Mouse (Mus musculus) hindbrain, embryonic 14.5 days (tissue): ENCODE measurements around the gene Edn3. TPM values are rescaled to one million over a fixed set of nuclear protein-coding genes. Genes with fewer than 3 reads are reported as not detected.

Source experiments
- ATAC-seq: fragments of 200-750 bp; cut with Nextera tagmentation; 2 replicates; pipeline ENCODE4 v1.8.0; 2017; ENCODE audit warnings: moderate number of reproducible peaks, mild to moderate bottlenecking, moderate TSS enrichment, moderate library complexity; ENCODE audit not compliant: low FRiP score
- DNase-seq: peaks from one replicate; pipeline ENCODE4 v3.0.0-alpha.2; 2015; ENCODE audit warnings: low spot score
- H3K27ac ChIP-seq: fragments of 300-500 bp; sonication (generic); 2 replicates; pipeline ENCODE4 v1.5.1; 2014; ENCODE audit warnings: mild to moderate bottlenecking, moderate library complexity
- H3K27me3 ChIP-seq: fragments of 300-500 bp; sonication (generic); 2 replicates; pipeline ENCODE4 v1.6.1; 2014; ENCODE audit warnings: mild to moderate bottlenecking, low read length, mixed read lengths; ENCODE audit not compliant: control insufficient read depth, insufficient read depth
- H3K36me3 ChIP-seq: fragments of 300-500 bp; sonication (generic); replicated peaks from 2 replicates; pipeline ENCODE4 v1.6.1; 2014; ENCODE audit not compliant: control insufficient read depth, insufficient read depth
- H3K4me1 ChIP-seq: fragments of 300-500 bp; sonication (generic); replicated peaks from 2 replicates; pipeline ENCODE4 v1.6.1; 2014; ENCODE audit warnings: antibody characterized with exemption, low read length, mixed read lengths; ENCODE audit not compliant: control insufficient read depth, insufficient read depth
- H3K4me2 ChIP-seq: fragments of 300-500 bp; sonication (generic); replicated peaks from 2 replicates; pipeline ENCODE4 v1.6.1; 2014; ENCODE audit warnings: mild to moderate bottlenecking, moderate library complexity
- H3K4me3 ChIP-seq: fragments of 300-500 bp; sonication (generic); replicated peaks from 2 replicates; pipeline ENCODE4 v1.5.1; 2014; ENCODE audit warnings: mild to moderate bottlenecking, low read length
- H3K9ac ChIP-seq: fragments of 300-500 bp; sonication (generic); 2 replicates; pipeline ENCODE4 v1.6.1; 2014
- H3K9me3 ChIP-seq: fragments of 300-500 bp; sonication (generic); 2 replicates; pipeline ENCODE4 v1.6.1; 2016; ENCODE audit warnings: low read length; ENCODE audit not compliant: control insufficient read depth
- WGBS: fragments of 180-500 bp; shearing (Covaris S2); extraction: QIAGEN DNeasy Blood & Tissue Kit; methylation state at CpG from one replicate; pipeline ENCODE4 v1.1.7; 2014; 5-methylcytosine and 5-hydroxymethylcytosine counted together
- polyA plus RNA-seq: library from polyadenylated mRNA; unstranded; fragments of >200 nt; fragmentation: Nextera tagmentation; extraction: Ambion mirVana; gene quantifications from 2 replicates; pipeline ENCODE4 v1.2.1, GENCODE M21; 2014

Gene Edn3
- polyA plus RNA-seq, 1 experiment from 2014 or later, result 7.9 TPM

DNA sequence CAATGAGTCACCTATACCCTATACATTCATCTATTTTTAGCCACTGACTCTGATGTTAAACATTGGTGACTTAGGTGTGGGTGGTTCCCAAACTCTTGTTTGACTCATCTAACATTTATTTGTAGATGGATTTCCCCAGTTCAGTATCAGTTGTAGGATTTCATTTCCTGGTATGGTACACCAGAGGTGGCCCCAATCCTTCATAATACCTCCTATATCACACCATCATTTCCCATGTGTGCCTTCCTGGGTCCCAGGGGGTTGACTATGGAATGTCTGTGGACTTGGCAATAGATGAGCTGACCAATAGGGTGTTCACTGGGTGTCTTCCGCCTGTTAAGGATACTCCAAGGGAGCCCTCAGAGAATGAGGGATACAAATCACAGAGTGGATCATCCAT, 7.2 kb upstream of the Edn3 start:
- H3K9me3 ChIP-seq, result no peaks in the 10 kb centered on the region
- no peak overlapping the region for H3K9ac ChIP-seq
- H3K4me3 ChIP-seq, result no peak overlapping the region
- WGBS, result 91% methylated on average over 1 of the region's 1 CpGs
- no peaks in the 10 kb centered on the region for H3K36me3 ChIP-seq
- H3K4me2 ChIP-seq, result no peak overlapping the region
- no peaks in the 10 kb centered on the region for H3K4me1 ChIP-seq
- no peaks in the 10 kb centered on the region for H3K27me3 ChIP-seq
- no peak for DNase-seq
- no peak overlapping the region for H3K27ac ChIP-seq
- ATAC-seq, result no peak

DNA sequence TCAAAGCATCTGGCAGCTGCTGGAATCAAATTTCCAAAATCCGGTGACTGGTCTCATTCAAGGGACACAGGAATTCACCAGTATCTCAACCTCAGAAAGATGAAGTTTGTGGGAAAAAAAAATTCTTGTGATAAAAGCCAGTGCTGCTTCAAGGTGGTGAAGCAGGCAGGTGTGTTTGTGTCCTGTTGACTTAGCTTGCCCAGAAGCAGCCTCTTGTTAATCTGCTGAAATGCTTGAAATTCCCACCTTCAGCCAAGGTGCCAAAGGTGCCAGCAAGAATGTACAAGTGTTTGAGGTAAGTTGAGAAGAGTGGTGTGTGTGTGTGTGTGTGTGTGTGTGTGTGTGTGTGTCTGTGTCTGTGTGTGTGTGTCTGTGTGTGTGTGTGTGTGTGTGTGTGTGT, 6.2 kb upstream of the Edn3 start:
- Histone ChIP-seq H3K9me3 (no peaks in the 10 kb centered on the region), H3K4me2 (no peak overlapping the region), H3K27me3 (no peaks in the 10 kb centered on the region), H3K9ac (no peak overlapping the region), H3K36me3 (no peaks in the 10 kb centered on the region), H3K4me3 (no peak overlapping the region), H3K27ac (no peak overlapping the region), H3K4me1 (no peaks in the 10 kb centered on the region)
- DNase-seq (no peak), ATAC-seq (no peak)
- WGBS, result 83% methylated on average over 1 of the region's 1 CpGs

DNA sequence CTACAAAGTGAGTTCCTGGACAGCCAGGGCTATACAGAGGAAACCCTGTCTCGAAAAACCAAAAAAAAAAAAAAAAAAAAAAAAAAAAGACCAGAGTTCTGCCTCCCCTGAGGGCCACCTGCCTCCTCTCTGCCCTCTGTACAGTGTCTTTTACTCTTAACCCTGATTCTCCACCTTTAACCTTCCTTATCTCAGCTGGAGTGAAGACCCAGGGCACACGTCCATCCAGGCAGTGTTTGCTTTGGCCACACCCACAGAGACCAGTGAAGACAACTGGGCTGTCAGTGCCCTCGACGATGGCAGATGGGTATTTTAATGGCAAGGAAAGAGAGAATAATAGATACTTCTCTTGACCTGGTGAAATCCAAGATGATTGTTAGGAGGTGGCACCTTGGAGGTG, 1.2 kb upstream of the Edn3 start:
- Histone ChIP-seq H3K36me3 (no peaks in the 10 kb centered on the region), H3K4me2 (no peak overlapping the region), H3K27me3 (peaks cover 14% of the 10 kb centered on the region; the same call in 1 of the 2 replicates), H3K27ac (no peak overlapping the region), H3K4me3 (no peak overlapping the region), H3K9me3 (no peaks in the 10 kb centered on the region), H3K9ac (no peak overlapping the region), H3K4me1 (peaks cover 7% of the 10 kb centered on the region; the same call in 1 of the 2 replicates)
- ATAC-seq (no peak), DNase-seq (no peak)
- WGBS, result 78% methylated on average over 4 of the region's 4 CpGs

DNA sequence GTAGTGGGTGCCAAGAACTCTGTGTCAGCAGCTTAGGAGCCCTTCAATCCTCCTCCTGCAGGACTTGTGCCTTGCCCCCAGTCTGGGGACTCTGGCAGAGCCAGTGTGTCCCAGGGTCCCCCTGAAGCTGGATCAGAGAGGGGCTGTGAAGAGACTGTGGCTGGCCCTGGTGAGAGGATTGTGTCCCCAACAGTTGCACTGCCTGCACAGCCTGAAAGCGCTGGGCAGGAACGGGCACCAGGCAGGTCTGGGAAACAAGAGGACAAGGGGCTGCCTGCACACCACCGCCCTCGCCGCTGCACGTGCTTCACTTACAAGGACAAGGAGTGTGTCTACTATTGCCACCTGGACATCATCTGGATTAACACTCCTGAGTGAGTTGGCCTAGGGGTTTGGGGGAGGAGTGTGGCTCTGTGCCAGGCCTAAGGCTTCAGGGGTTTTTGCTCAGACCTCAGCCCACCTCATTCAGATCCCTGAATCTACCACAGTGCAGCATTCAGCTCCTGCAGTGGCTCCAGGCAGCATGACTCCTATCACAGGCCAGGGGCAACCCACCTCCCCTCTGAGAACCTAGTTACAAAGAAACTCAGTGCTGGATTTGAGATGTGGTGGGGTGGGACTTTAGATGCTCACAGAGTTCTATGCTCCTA, 1.2 kb downstream of the Edn3 start:
- Histone ChIP-seq H3K9ac (no peak overlapping the region), H3K36me3 (no peaks in the 10 kb centered on the region), H3K27ac (no peak overlapping the region), H3K4me1 (peaks cover 7% of the 10 kb centered on the region; the same call in 1 of the 2 replicates), H3K27me3 (peaks cover 14% of the 10 kb centered on the region; the same call in 1 of the 2 replicates), H3K4me3 (no peak overlapping the region), H3K4me2 (peak overlapping the region; percentile 72), H3K9me3 (no peaks in the 10 kb centered on the region)
- no peak for ATAC-seq
- 55% methylated on average over 6 of the region's 6 CpGs for WGBS
- DNase-seq, result no peak

DNA sequence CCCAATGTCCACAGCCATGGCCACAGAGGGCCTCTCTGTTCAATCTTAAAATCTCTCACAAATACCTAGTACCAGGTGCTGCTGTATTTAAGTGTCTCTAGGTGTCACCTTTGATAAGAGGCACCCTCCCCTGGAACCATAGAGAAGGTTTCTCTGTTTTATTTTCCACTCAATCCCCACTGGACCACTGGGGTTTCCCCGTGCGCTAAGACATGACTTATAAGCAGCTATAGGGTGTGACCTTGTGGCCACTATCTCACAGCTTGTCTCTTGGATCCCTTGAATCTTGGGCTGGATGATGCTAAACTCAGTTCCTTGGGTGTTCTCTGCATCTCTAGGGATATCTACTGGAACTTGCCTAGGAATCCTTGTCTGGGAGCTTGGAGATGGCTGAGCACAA, 1.9 kb downstream of the Edn3 start:
- 98% methylated on average over 2 of the region's 2 CpGs for WGBS
- no peak overlapping the region for H3K27ac ChIP-seq
- no peaks in the 10 kb centered on the region for H3K36me3 ChIP-seq
- no peak for ATAC-seq
- H3K4me3 ChIP-seq, result no peak overlapping the region
- H3K27me3 ChIP-seq, result peaks cover 14% of the 10 kb centered on the region; the same call in 1 of the 2 replicates
- DNase-seq, result no peak
- H3K9ac ChIP-seq, result no peak overlapping the region
- no peak overlapping the region; the same call in 1 of the 2 replicates for H3K4me2 ChIP-seq
- peaks cover 7% of the 10 kb centered on the region; the same call in 1 of the 2 replicates for H3K4me1 ChIP-seq
- no peaks in the 10 kb centered on the region for H3K9me3 ChIP-seq

DNA sequence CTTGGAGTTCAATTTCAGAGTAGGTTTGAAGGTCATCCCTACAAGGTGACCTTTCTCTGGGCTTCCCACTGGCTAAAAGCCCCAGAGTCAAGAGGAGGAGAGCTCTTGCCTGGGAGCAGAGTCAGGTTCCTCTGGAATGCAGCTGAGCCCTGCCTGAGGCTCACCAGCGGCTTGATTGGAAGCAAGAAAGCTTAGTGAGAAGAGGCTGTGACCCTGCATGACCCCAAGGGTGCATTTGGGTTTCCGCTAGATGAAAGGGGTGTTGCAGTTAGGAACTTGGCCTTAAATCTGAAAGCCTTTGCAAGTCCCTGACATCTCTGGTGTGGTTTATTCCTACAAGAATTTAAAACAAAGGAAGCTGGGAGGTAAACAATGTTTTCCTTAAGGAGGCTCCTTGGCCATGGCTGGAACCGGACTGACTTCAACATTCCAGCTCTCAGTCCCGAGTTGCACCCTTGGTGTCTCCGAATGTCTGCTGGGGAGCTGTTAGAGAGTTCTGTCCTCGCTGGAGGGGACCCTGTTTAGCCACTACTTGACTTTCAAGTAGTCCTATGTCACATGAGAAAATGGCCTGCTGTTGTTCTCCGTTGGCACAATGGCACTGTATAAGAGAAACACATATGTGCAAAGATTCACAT, 8.6 kb downstream of the Edn3 start:
- ATAC-seq, result no peak
- H3K27me3 ChIP-seq, result no peaks in the 10 kb centered on the region
- 63% methylated on average over 7 of the region's 7 CpGs for WGBS

DNA sequence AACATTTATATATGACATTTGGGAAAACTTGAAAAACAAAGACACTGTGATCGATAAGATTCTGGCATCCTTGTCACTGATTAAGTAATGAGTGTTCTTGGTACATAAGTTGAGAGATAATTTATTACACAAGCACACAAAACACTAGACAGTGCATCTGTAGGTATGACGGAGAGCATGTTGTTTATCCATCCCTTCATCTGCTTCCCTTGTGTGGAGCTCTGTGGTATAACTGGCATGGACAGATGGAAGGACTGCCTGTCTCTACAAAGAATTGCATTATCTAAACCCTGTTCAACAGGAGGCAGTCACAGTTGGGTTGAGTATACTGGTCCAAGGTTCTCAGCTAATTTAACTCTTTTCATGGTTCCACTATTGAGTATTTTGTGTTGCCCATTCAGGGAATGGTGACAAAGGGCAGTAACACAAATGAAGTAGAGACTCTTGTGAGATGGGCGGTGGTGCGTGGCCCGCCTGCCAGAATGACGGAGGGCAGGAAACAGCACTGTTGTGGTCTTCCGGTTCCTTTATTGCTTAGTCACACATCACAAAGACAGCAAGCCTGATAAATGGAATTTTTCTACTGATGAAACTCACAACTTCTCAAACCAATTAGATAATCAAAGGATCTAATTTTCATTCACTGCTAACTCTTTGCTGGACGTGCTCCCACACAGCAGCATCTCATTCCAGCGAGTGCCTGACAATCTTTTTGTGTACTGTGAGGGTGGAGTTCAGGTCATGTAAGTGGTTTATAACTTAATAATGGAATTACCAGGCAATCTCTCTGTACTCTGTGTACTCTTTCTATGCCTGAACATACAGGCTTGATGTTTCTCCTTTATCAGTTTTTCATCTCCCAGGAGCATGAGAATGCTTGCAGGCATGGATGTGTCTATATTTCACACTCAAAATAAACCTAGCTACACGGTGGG, 14.0 kb downstream of the Edn3 start:
- Histone ChIP-seq H3K4me1 (no peaks in the 10 kb centered on the region), H3K9me3 (no peaks in the 10 kb centered on the region), H3K4me2 (no peak overlapping the region), H3K27me3 (no peaks in the 10 kb centered on the region), H3K9ac (no peak overlapping the region), H3K36me3 (no peaks in the 10 kb centered on the region), H3K27ac (no peak overlapping the region), H3K4me3 (no peak overlapping the region)
- ATAC-seq, result no peak
- WGBS, result 46% methylated on average over 10 of the region's 10 CpGs
- no peak for DNase-seq

More for the DNA sequence above, 8.6 kb downstream of the Edn3 start:
- Histone ChIP-seq H3K4me2 (no peak overlapping the region), H3K4me1 (no peaks in the 10 kb centered on the region), H3K9ac (no peak overlapping the region), H3K27ac (no peak overlapping the region), H3K9me3 (no peaks in the 10 kb centered on the region), H3K4me3 (no peak overlapping the region), H3K36me3 (no peaks in the 10 kb centered on the region)
- DNase-seq, result no peak

DNA sequence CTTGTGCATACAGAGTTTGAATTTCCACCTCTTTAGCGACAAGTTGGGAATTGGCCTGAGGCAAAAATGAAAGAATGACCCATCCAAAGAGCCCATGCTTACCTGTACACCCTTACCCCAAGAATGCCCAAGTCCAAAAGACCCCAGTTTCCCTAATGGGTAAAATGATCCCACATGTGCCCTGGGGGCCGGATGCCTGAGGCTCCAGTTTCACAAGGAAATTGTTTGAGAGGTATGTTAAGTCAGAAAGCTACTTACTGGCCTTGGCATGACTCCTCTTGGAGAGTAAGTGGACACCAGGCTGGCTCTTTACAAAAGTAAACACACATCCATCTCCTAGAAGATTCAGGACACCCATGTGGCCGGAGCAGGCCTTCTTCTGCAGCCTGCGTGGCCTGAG, 21.6 kb downstream of the Edn3 start:
- Histone ChIP-seq H3K9me3 (no peaks in the 10 kb centered on the region), H3K9ac (no peak overlapping the region), H3K4me3 (no peak overlapping the region), H3K4me1 (no peaks in the 10 kb centered on the region), H3K36me3 (no peaks in the 10 kb centered on the region), H3K27me3 (no peaks in the 10 kb centered on the region), H3K4me2 (no peak overlapping the region), H3K27ac (no peak overlapping the region)
- DNase-seq (no peak), ATAC-seq (no peak)
- 86% methylated on average over 4 of the region's 4 CpGs for WGBS

DNA sequence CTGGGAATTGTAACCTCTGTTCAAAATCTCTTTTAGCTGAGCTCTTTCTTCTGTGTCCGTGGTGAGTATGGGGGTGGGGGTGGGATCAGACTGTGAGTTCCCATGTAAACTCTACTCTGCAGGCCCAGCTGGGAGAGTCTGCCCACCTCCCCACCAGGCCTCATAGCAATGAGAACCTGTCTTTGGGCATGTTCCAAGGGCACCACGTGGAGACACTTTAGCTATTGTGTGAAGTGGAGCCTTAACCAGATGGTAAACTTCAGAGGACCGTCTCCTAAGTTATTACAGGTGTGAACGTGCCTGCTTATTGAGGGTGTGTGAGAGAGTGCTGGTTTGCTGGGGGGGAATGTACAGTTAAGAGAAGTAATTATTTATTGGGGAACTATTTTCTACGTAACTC, 22.5 kb downstream of the Edn3 start:
- Histone ChIP-seq H3K36me3 (no peaks in the 10 kb centered on the region), H3K4me3 (no peak overlapping the region), H3K9me3 (no peaks in the 10 kb centered on the region), H3K4me1 (no peaks in the 10 kb centered on the region), H3K4me2 (no peak overlapping the region), H3K27me3 (no peaks in the 10 kb centered on the region), H3K27ac (no peak overlapping the region), H3K9ac (no peak overlapping the region)
- WGBS, result 70% methylated on average over 5 of the region's 5 CpGs
- DNase-seq (no peak), ATAC-seq (no peak)
